Mouse (Mus musculus): Measurements from ENCODE around the gene Itpr2. TPM values are rescaled to one million over a fixed set of nuclear protein-coding genes. Genes with fewer than 3 reads are reported as not detected.

Itpr2 gene
- polyA plus RNA-seq, 1 experiment from 2014 or later: 6.0 TPM

- DNase-seq (ENCODE audit: low spot score): no peak
Observed at GRCm38 (mm10) chr6:146269291-146269690, 232.7 kb downstream of the Itpr2 start.

GRCm38 (mm10) chr6:146260674-146261376 lies 241.2 kb downstream of the Itpr2 start:
- Histone ChIP-seq H3K9me3 (ENCODE audit: control insufficient read depth, low read length) (0 out of 2 replicates have a peak, but pooled peaks cover 2% of the 10 kb centered on the region), H3K36me3 (ENCODE audit: control insufficient read depth, insufficient read depth, low read length) (no peaks in the 10 kb centered on the region), H3K9ac (ENCODE audit: low read length) (no peak overlapping the region), H3K4me2 (ENCODE audit: low read depth) (no peak overlapping the region), H3K27ac (ENCODE audit: low read depth, low read length) (no peak overlapping the region), H3K27me3 (ENCODE audit: control insufficient read depth, insufficient read depth, low read length) (no peaks in the 10 kb centered on the region), H3K4me3 (ENCODE audit: low read depth, low read length) (no peak overlapping the region), H3K4me1 (ENCODE audit: control insufficient read depth, insufficient read depth, low read length) (no peaks in the 10 kb centered on the region)
- DNase-seq (ENCODE audit: low spot score) (no peak), ATAC-seq (ENCODE audit: insufficient read depth, low FRiP score, low TSS enrichment) (no peak)
- 90% methylated on average over 7 of the region's 7 CpGs for WGBS

More at GRCm38 (mm10) chr6:146269291-146269690, 232.7 kb downstream of the Itpr2 start:
- H3K4me2 ChIP-seq (ENCODE audit: low read depth): no peak overlapping the region
- H3K9ac ChIP-seq (ENCODE audit: low read length): no peak overlapping the region
- H3K27ac ChIP-seq (ENCODE audit: low read depth, low read length): no peak overlapping the region
- H3K9me3 ChIP-seq (ENCODE audit: control insufficient read depth, low read length): no peaks in the 10 kb centered on the region
- H3K4me3 ChIP-seq (ENCODE audit: low read depth, low read length): no peak overlapping the region
- 91% methylated on average over 5 of the region's 5 CpGs for WGBS
- no peaks in the 10 kb centered on the region for H3K27me3 ChIP-seq (ENCODE audit: control insufficient read depth, insufficient read depth, low read length)
- H3K4me1 ChIP-seq (ENCODE audit: control insufficient read depth, insufficient read depth, low read length): no peaks in the 10 kb centered on the region
- H3K36me3 ChIP-seq (ENCODE audit: control insufficient read depth, insufficient read depth, low read length): no peaks in the 10 kb centered on the region
- no peak for ATAC-seq (ENCODE audit: insufficient read depth, low FRiP score, low TSS enrichment)

- no peak overlapping the region for H3K27ac ChIP-seq (ENCODE audit: low read depth, low read length)
- no peaks in the 10 kb centered on the region for H3K36me3 ChIP-seq (ENCODE audit: control insufficient read depth, insufficient read depth, low read length)
- H3K9me3 ChIP-seq (ENCODE audit: control insufficient read depth, low read length): 0 out of 2 replicates have a peak, but pooled peaks cover 2% of the 10 kb centered on the region
- ATAC-seq (ENCODE audit: insufficient read depth, low FRiP score, low TSS enrichment): no peak
- no peak overlapping the region for H3K9ac ChIP-seq (ENCODE audit: low read length)
- no peak for DNase-seq (ENCODE audit: low spot score)
- H3K4me3 ChIP-seq (ENCODE audit: low read depth, low read length): no peak overlapping the region
- 96% methylated on average over 5 of the region's 5 CpGs for WGBS
- H3K4me2 ChIP-seq (ENCODE audit: low read depth): no peak overlapping the region
- no peaks in the 10 kb centered on the region for H3K27me3 ChIP-seq (ENCODE audit: control insufficient read depth, insufficient read depth, low read length)
- H3K4me1 ChIP-seq (ENCODE audit: control insufficient read depth, insufficient read depth, low read length): no peaks in the 10 kb centered on the region
Observed at GRCm38 (mm10) chr6:146258751-146259150, 243.3 kb downstream of the Itpr2 start.

- Histone ChIP-seq H3K9me3 (ENCODE audit: control insufficient read depth, low read length) (0 out of 2 replicates have a peak, but pooled peaks cover 2% of the 10 kb centered on the region), H3K4me1 (ENCODE audit: control insufficient read depth, insufficient read depth, low read length) (no peaks in the 10 kb centered on the region), H3K4me3 (ENCODE audit: low read depth, low read length) (no peak overlapping the region), H3K4me2 (ENCODE audit: low read depth) (no peak overlapping the region), H3K36me3 (ENCODE audit: control insufficient read depth, insufficient read depth, low read length) (no peaks in the 10 kb centered on the region), H3K27me3 (ENCODE audit: control insufficient read depth, insufficient read depth, low read length) (no peaks in the 10 kb centered on the region), H3K9ac (ENCODE audit: low read length) (no peak overlapping the region), H3K27ac (ENCODE audit: low read depth, low read length) (no peak overlapping the region)
- ATAC-seq (ENCODE audit: insufficient read depth, low FRiP score, low TSS enrichment) (no peak), DNase-seq (ENCODE audit: low spot score) (no peak)
- WGBS: 93% methylated on average over 3 of the region's 3 CpGs
Observed at GRCm38 (mm10) chr6:146258261-146258660, 243.8 kb downstream of the Itpr2 start.

- ATAC-seq (ENCODE audit: insufficient read depth, low FRiP score, low TSS enrichment) (no peak), DNase-seq (ENCODE audit: low spot score) (no peak)
- Histone ChIP-seq H3K9me3 (ENCODE audit: control insufficient read depth, low read length) (0 out of 2 replicates have a peak, but pooled peaks cover 2% of the 10 kb centered on the region), H3K27me3 (ENCODE audit: control insufficient read depth, insufficient read depth, low read length) (no peaks in the 10 kb centered on the region), H3K4me1 (ENCODE audit: control insufficient read depth, insufficient read depth, low read length) (no peaks in the 10 kb centered on the region), H3K27ac (ENCODE audit: low read depth, low read length) (no peak overlapping the region), H3K4me3 (ENCODE audit: low read depth, low read length) (no peak overlapping the region), H3K36me3 (ENCODE audit: control insufficient read depth, insufficient read depth, low read length) (no peaks in the 10 kb centered on the region), H3K4me2 (ENCODE audit: low read depth) (no peak overlapping the region), H3K9ac (ENCODE audit: low read length) (no peak overlapping the region)
- WGBS: 88% methylated on average over 7 of the region's 7 CpGs
Observed at GRCm38 (mm10) chr6:146256947-146257670, 244.9 kb downstream of the Itpr2 start.

- Histone ChIP-seq H3K9ac (ENCODE audit: low read length) (no peak overlapping the region), H3K27me3 (ENCODE audit: control insufficient read depth, insufficient read depth, low read length) (no peaks in the 10 kb centered on the region), H3K4me3 (ENCODE audit: low read depth, low read length) (no peak overlapping the region), H3K27ac (ENCODE audit: low read depth, low read length) (no peak overlapping the region), H3K4me1 (ENCODE audit: control insufficient read depth, insufficient read depth, low read length) (no peaks in the 10 kb centered on the region), H3K4me2 (ENCODE audit: low read depth) (no peak overlapping the region), H3K9me3 (ENCODE audit: control insufficient read depth, low read length) (0 out of 2 replicates have a peak, but pooled peaks cover 2% of the 10 kb centered on the region), H3K36me3 (ENCODE audit: control insufficient read depth, insufficient read depth, low read length) (no peaks in the 10 kb centered on the region)
- WGBS: 77% methylated on average over 2 of the region's 2 CpGs
- ATAC-seq (ENCODE audit: insufficient read depth, low FRiP score, low TSS enrichment): no peak
- no peak for DNase-seq (ENCODE audit: low spot score)
Observed at GRCm38 (mm10) chr6:146256401-146256800, 245.6 kb downstream of the Itpr2 start.

- ATAC-seq (ENCODE audit: insufficient read depth, low FRiP score, low TSS enrichment): no peak
- H3K4me3 ChIP-seq (ENCODE audit: low read depth, low read length): no peak overlapping the region
- 0 out of 2 replicates have a peak, but pooled peaks cover 2% of the 10 kb centered on the region for H3K9me3 ChIP-seq (ENCODE audit: control insufficient read depth, low read length)
- H3K9ac ChIP-seq (ENCODE audit: low read length): no peak overlapping the region
- H3K36me3 ChIP-seq (ENCODE audit: control insufficient read depth, insufficient read depth, low read length): no peaks in the 10 kb centered on the region
- no peak overlapping the region for H3K27ac ChIP-seq (ENCODE audit: low read depth, low read length)
- no peaks in the 10 kb centered on the region for H3K27me3 ChIP-seq (ENCODE audit: control insufficient read depth, insufficient read depth, low read length)
- no peak overlapping the region for H3K4me2 ChIP-seq (ENCODE audit: low read depth)
- 91% methylated on average over 6 of the region's 6 CpGs for WGBS
- DNase-seq (ENCODE audit: low spot score): no peak
- no peaks in the 10 kb centered on the region for H3K4me1 ChIP-seq (ENCODE audit: control insufficient read depth, insufficient read depth, low read length)
Observed at GRCm38 (mm10) chr6:146255656-146256055, 246.4 kb downstream of the Itpr2 start.

GRCm38 (mm10) chr6:146254931-146255330 lies 247.1 kb downstream of the Itpr2 start:
- Histone ChIP-seq H3K27me3 (ENCODE audit: control insufficient read depth, insufficient read depth, low read length) (no peaks in the 10 kb centered on the region), H3K27ac (ENCODE audit: low read depth, low read length) (no peak overlapping the region), H3K4me3 (ENCODE audit: low read depth, low read length) (no peak overlapping the region), H3K9ac (ENCODE audit: low read length) (no peak overlapping the region), H3K9me3 (ENCODE audit: control insufficient read depth, low read length) (0 out of 2 replicates have a peak, but pooled peaks cover 2% of the 10 kb centered on the region), H3K36me3 (ENCODE audit: control insufficient read depth, insufficient read depth, low read length) (no peaks in the 10 kb centered on the region), H3K4me2 (ENCODE audit: low read depth) (no peak overlapping the region), H3K4me1 (ENCODE audit: control insufficient read depth, insufficient read depth, low read length) (no peaks in the 10 kb centered on the region)
- DNase-seq (ENCODE audit: low spot score) (no peak), ATAC-seq (ENCODE audit: insufficient read depth, low FRiP score, low TSS enrichment) (no peak)
- WGBS: 80% methylated on average over 9 of the region's 9 CpGs
